Mouse (Mus musculus) CH12.LX (cell line): ENCODE data around the gene Clba1. TPM values are rescaled to one million over a fixed set of nuclear protein-coding genes. Genes with fewer than 3 reads are reported as not detected.
A peak's percentile ranks its signal among the peaks of the same experiment; 100 is the strongest.

Experiments used
- DNase-seq: peaks from one replicate; pipeline ENCODE4 v3.0.0-alpha.2; 2013; ENCODE audit errors: extremely low read depth
- H3K27ac ChIP-seq: 2 replicates; pipeline ENCODE4 v1.5.1; 2012; ENCODE audit warnings: low read depth, mild to moderate bottlenecking, control low read depth, moderate library complexity; ENCODE audit not compliant: insufficient read depth
- H3K27me3 ChIP-seq: replicated peaks from 2 replicates; pipeline ENCODE3; 2012; ENCODE audit warnings: inconsistent platforms
- H3K36me3 ChIP-seq, 2 experiments: replicated peaks in 1 of 2; 2 replicates each; pipeline versions ENCODE3 to v1.6.1; 2012; ENCODE audit warnings: inconsistent platforms in 1 of 2, low read length in 1 of 2, mild to moderate bottlenecking in 1 of 2, mixed read lengths in 1 of 2, moderate library complexity in 1 of 2; ENCODE audit not compliant: control insufficient read depth in 1 of 2, insufficient read depth in 1 of 2
- H3K4me1 ChIP-seq, 2 experiments: 2 replicates each; pipeline ENCODE4 v1.6.1; 2012; ENCODE audit warnings: inconsistent platforms in 1 of 2, moderate library complexity in 1 of 2; ENCODE audit not compliant: insufficient read depth in 2 of 2, control insufficient read depth in 1 of 2
- H3K4me2 ChIP-seq: 2 replicates; pipeline ENCODE4 v1.6.1; 2012; ENCODE audit warnings: low read depth, mild to moderate bottlenecking, control low read depth; ENCODE audit not compliant: poor library complexity, insufficient read depth, severe bottlenecking
- H3K4me3 ChIP-seq, 3 experiments: fragments of 150-350 bp in 1 of 3; sonication (generic) in 1 of 3; replicated peaks in 1 of 3; 2 replicates each; pipeline versions ENCODE3 to v1.5.1; 2011 to 2012; ENCODE audit warnings: low read depth in 2 of 3, low read length in 2 of 3, mild to moderate bottlenecking in 2 of 3, moderate library complexity in 2 of 3, control low read depth in 1 of 3, improper control_type of control experiment in 1 of 3, inconsistent platforms in 1 of 3, mixed read lengths in 1 of 3; ENCODE audit not compliant: poor library complexity in 1 of 3
- H3K79me2 ChIP-seq: replicated peaks from 2 replicates; pipeline ENCODE4 v1.6.1; 2012; ENCODE audit warnings: mild to moderate bottlenecking, moderate library complexity; ENCODE audit not compliant: control insufficient read depth, poor library complexity, insufficient read depth, severe bottlenecking; ENCODE audit errors: extremely low read depth
- H3K9ac ChIP-seq: 2 replicates; pipeline ENCODE4 v1.6.1; 2012; ENCODE audit warnings: low read depth, mild to moderate bottlenecking, control low read depth, moderate library complexity; ENCODE audit not compliant: insufficient read depth
- H3K9me3 ChIP-seq: replicated peaks from 2 replicates; pipeline ENCODE3; 2012; ENCODE audit warnings: low read length, inconsistent platforms, mixed read lengths
- BHLHE40 ChIP-seq: IDR thresholded peaks from 2 replicates; pipeline ENCODE4 v1.6.1; 2011; ENCODE audit warnings: mild to moderate bottlenecking, low read depth, low read length, improper control_type of control experiment
- CHD1 ChIP-seq: IDR thresholded peaks from 2 replicates; pipeline ENCODE4 v1.6.1; 2012; ENCODE audit warnings: low read depth, low read length, improper control_type of control experiment, inconsistent platforms
- CHD2 ChIP-seq: IDR thresholded peaks from 2 replicates; pipeline ENCODE4 v1.6.1; 2011; ENCODE audit warnings: low read length, improper control_type of control experiment
- CTCF ChIP-seq, 2 experiments: IDR thresholded peaks in 1 of 2; conservative IDR thresholded peaks in 1 of 2; 2 replicates each; pipeline ENCODE4 v1.5.1; 2011 to 2012; ENCODE audit warnings: low read depth in 2 of 2, low read length in 2 of 2, improper control_type of control experiment in 1 of 2, inconsistent platforms in 1 of 2, mild to moderate bottlenecking in 1 of 2, moderate library complexity in 1 of 2
- E2F4 ChIP-seq: IDR thresholded peaks from 2 replicates; pipeline ENCODE4 v1.6.1; 2011; ENCODE audit warnings: low read depth, low read length, improper control_type of control experiment; ENCODE audit not compliant: insufficient replicate concordance
- ELF1 ChIP-seq: IDR thresholded peaks from 2 replicates; pipeline ENCODE4 v1.6.1; 2014; ENCODE audit warnings: low read depth, mild to moderate bottlenecking, inconsistent platforms, low read length, improper control_type of control experiment
- EP300 ChIP-seq: IDR thresholded peaks from 2 replicates; pipeline ENCODE4 v1.6.1; 2011; ENCODE audit warnings: low read length, improper control_type of control experiment
- ETS1 ChIP-seq: conservative IDR thresholded peaks from 2 replicates; pipeline ENCODE4 v1.6.1; 2012; ENCODE audit warnings: low read depth, mild to moderate bottlenecking, inconsistent platforms, low read length, improper control_type of control experiment, moderate library complexity
- GABPA ChIP-seq: IDR thresholded peaks from 2 replicates; pipeline ENCODE4 v1.6.1; 2012; ENCODE audit warnings: low read depth, low read length, improper control_type of control experiment, inconsistent platforms; ENCODE audit not compliant: insufficient replicate concordance
- HCFC1 ChIP-seq: IDR thresholded peaks from 2 replicates; pipeline ENCODE4 v1.6.1; 2012; ENCODE audit warnings: low read depth, mild to moderate bottlenecking, inconsistent platforms, low read length, improper control_type of control experiment
- IRF4 ChIP-seq: IDR thresholded peaks from 2 replicates; pipeline ENCODE4 v1.6.1; 2014; ENCODE audit warnings: low read depth, mild to moderate bottlenecking, inconsistent platforms, low read length, improper control_type of control experiment
- JUN ChIP-seq: IDR thresholded peaks from 2 replicates; pipeline ENCODE4 v1.6.1; 2011; ENCODE audit warnings: low read depth, mild to moderate bottlenecking, low read length, improper control_type of control experiment, moderate library complexity; ENCODE audit not compliant: insufficient read depth
- JUND ChIP-seq: conservative IDR thresholded peaks from 2 replicates; pipeline ENCODE4 v1.6.1; 2011; ENCODE audit warnings: low read depth, low read length, improper control_type of control experiment
- MAFK ChIP-seq: IDR thresholded peaks from 2 replicates; pipeline ENCODE4 v1.6.1; 2011; ENCODE audit warnings: low read length, improper control_type of control experiment; ENCODE audit not compliant: insufficient replicate concordance
- MAX ChIP-seq: IDR thresholded peaks from 2 replicates; pipeline ENCODE4 v1.6.1; 2011; ENCODE audit warnings: low read length, improper control_type of control experiment
- MAZ ChIP-seq: IDR thresholded peaks from 2 replicates; pipeline ENCODE4 v1.6.1; 2012; ENCODE audit warnings: low read depth, mild to moderate bottlenecking, inconsistent platforms, low read length, improper control_type of control experiment, moderate library complexity
- MEF2A ChIP-seq: IDR thresholded peaks from 2 replicates; pipeline ENCODE4 v1.6.1; 2014; ENCODE audit warnings: low read depth, mild to moderate bottlenecking, inconsistent platforms, low read length, improper control_type of control experiment, borderline replicate concordance
- MXI1 ChIP-seq: IDR thresholded peaks from 2 replicates; pipeline ENCODE4 v1.6.1; 2011; ENCODE audit warnings: mild to moderate bottlenecking, low read depth, low read length, improper control_type of control experiment
- MYC ChIP-seq: IDR thresholded peaks from 2 replicates; pipeline ENCODE4 v1.6.1; 2011; ENCODE audit warnings: low read depth, mild to moderate bottlenecking, improper control_type of control experiment, low read length
- NELFE ChIP-seq: IDR thresholded peaks from 2 replicates; pipeline ENCODE4 v1.6.1; 2011; ENCODE audit warnings: low read depth, low read length, improper control_type of control experiment
- NRF1 ChIP-seq: IDR thresholded peaks from 2 replicates; pipeline ENCODE4 v1.6.1; 2014; ENCODE audit warnings: low read depth, mild to moderate bottlenecking, inconsistent platforms, low read length, improper control_type of control experiment, moderate library complexity
- POLR2A ChIP-seq: IDR thresholded peaks from 2 replicates; pipeline ENCODE4 v1.6.1; 2011; ENCODE audit warnings: low read depth, mild to moderate bottlenecking, improper control_type of control experiment, low read length
- POLR2AphosphoS2 ChIP-seq: IDR thresholded peaks from 2 replicates; pipeline ENCODE4 v1.6.1; 2011; ENCODE audit warnings: low read depth, low read length, improper control_type of control experiment
- RAD21 ChIP-seq: IDR thresholded peaks from 2 replicates; pipeline ENCODE4 v1.6.1; 2011; ENCODE audit warnings: low read depth, mild to moderate bottlenecking, low read length, improper control_type of control experiment, moderate library complexity
- RCOR1 ChIP-seq: conservative IDR thresholded peaks from 2 replicates; pipeline ENCODE4 v1.6.1; 2012; ENCODE audit warnings: low read depth, mild to moderate bottlenecking, inconsistent platforms, low read length, improper control_type of control experiment
- SIN3A ChIP-seq: IDR thresholded peaks from 2 replicates; pipeline ENCODE4 v1.6.1; 2012; ENCODE audit warnings: low read length, improper control_type of control experiment, inconsistent platforms
- SMC3 ChIP-seq: IDR thresholded peaks from 2 replicates; pipeline ENCODE4 v1.6.1; 2011; ENCODE audit warnings: low read depth, low read length, improper control_type of control experiment
- TCF12 ChIP-seq: IDR thresholded peaks from 2 replicates; pipeline ENCODE4 v1.6.1; 2014; ENCODE audit warnings: low read depth, mild to moderate bottlenecking, inconsistent platforms, low read length, improper control_type of control experiment
- UBTF ChIP-seq: IDR thresholded peaks from 2 replicates; pipeline ENCODE4 v1.6.1; 2012; ENCODE audit warnings: low read depth, mild to moderate bottlenecking, inconsistent platforms, low read length, improper control_type of control experiment, moderate library complexity
- USF1 ChIP-seq: IDR thresholded peaks from 2 replicates; pipeline ENCODE4 v1.6.1; 2014; ENCODE audit warnings: low read depth, mild to moderate bottlenecking, inconsistent platforms, low read length, improper control_type of control experiment
- USF2 ChIP-seq: conservative IDR thresholded peaks from 2 replicates; pipeline ENCODE4 v1.6.1; 2011; ENCODE audit warnings: low read depth, low read length, improper control_type of control experiment
- ZC3H11A ChIP-seq: IDR thresholded peaks from 2 replicates; pipeline ENCODE4 v1.6.1; 2012; ENCODE audit warnings: low read depth, mild to moderate bottlenecking, inconsistent platforms, low read length, improper control_type of control experiment
- ZKSCAN1 ChIP-seq: IDR thresholded peaks from 2 replicates; pipeline ENCODE4 v1.6.1; 2012; ENCODE audit warnings: low read depth, inconsistent platforms, low read length, improper control_type of control experiment, borderline replicate concordance
- ZMIZ1 ChIP-seq: IDR thresholded peaks from 2 replicates; pipeline ENCODE4 v1.6.1; 2012; ENCODE audit warnings: low read depth, mild to moderate bottlenecking, inconsistent platforms, low read length, improper control_type of control experiment
- dilution Hi-C: fragments of 300-500 bp; cut with MboI; formaldehyde crosslinking; loops from 2 replicates; pipeline ENCODE4 v1.14.3; 2020; ENCODE audit warnings: low sequenced_read_pairs; ENCODE audit not compliant: extremely low pct_unique_long_range_greater_than_20kb, extremely low pct_ligation_motif_present
- in situ Hi-C: fragments of 300-500 bp; cut with MboI; formaldehyde crosslinking; loops from 3 replicates; pipeline ENCODE4 v1.14.3; 2019; ENCODE audit warnings: low sequenced_read_pairs, low pct_ligation_motif_present, low pct_unique_long_range_greater_than_20kb, mixed read lengths
- polyA plus RNA-seq: library from polyadenylated mRNA; unstranded; fragments of >175 nt; gene quantifications from 2 replicates; pipeline ENCODE4 v1.2.1, GENCODE M21; 2012; ENCODE audit warnings: low read depth; ENCODE audit not compliant: insufficient read length
- total RNA-seq, 2 experiments: library from RNA; depleted of rRNA; stranded (reverse); fragments of 300-350 nt in 1 of 2; fragments of >200 nt in 1 of 2; gene quantifications; 2 replicates each; pipeline ENCODE4 v1.2.3; 2012 to 2014

The Clba1 gene
- total and polyA plus RNA-seq, 3 experiments = 2.5 to 3.5 (median 3.5) TPM

- TF ChIP-seq GABPA = peak; percentile 95
- no peak for TF ChIP-seq JUND
- TF ChIP-seq MEF2A = peak; percentile 78; the same call in 1 of the 2 replicates
- peak; percentile 80 for TF ChIP-seq BHLHE40
- peak; percentile 81 for TF ChIP-seq POLR2A
- no peak; the same call in 1 of the 2 replicates for TF ChIP-seq CHD1
- TF ChIP-seq POLR2AphosphoS2 = peak; percentile 81; the same call in 1 of the 2 replicates
- TF ChIP-seq MXI1 = peak; percentile 92; the same call in 1 of the 2 replicates
- TF ChIP-seq SIN3A = peak; percentile 97
- no peak for TF ChIP-seq ZKSCAN1
- peak; percentile 81 for TF ChIP-seq MYC
- TF ChIP-seq EP300 = peak; percentile 55; the same call in 1 of the 2 replicates
- TF ChIP-seq MAFK = no peak
Observed at GRCm38 (mm10) chr12:112860765-112861164, 52.0 kb downstream of the Clba1 start (continued).

GRCm38 (mm10) chr12:112861911-112862321 lies 53.2 kb downstream of the Clba1 start:
- Histone ChIP-seq H3K27me3 (no peaks in the 10 kb centered on the region), H3K79me2 (peaks cover 45% of the 10 kb centered on the region), H3K4me3 (peak overlapping the region; percentile 80 to 99 (median 94)), H3K4me1 (peaks cover 39 to 56% of the 10 kb centered on the region in 2 experiments), H3K36me3 (peaks cover 21 to 46% of the 10 kb centered on the region in 2 experiments), H3K9me3 (no peaks in the 10 kb centered on the region), H3K9ac (peak overlapping the region; percentile 64), H3K27ac (peak overlapping the region; percentile 86), H3K4me2 (peak overlapping the region; percentile 82)
- dilution Hi-C loops = no loop called here
- DNase-seq = peak; percentile 51
- in situ Hi-C loops = no loop called here
- TF ChIP-seq E2F4 (no peak), CHD1 (no peak; the same call in 1 of the 2 replicates), ETS1 (peak; percentile 67), MXI1 (peak; percentile 66; the same call in 1 of the 2 replicates), RCOR1 (0 out of 2 replicates have a peak, but pooled peaks have one; percentile 25), EP300 (peak; percentile 24; the same call in 1 of the 2 replicates), POLR2AphosphoS2 (no peak), HCFC1 (0 out of 2 replicates have a peak, but pooled peaks have one; percentile 26), IRF4 (peak; percentile 56; the same call in 1 of the 2 replicates), MAX (peak; percentile 85), SIN3A (peak; percentile 83), ZKSCAN1 (no peak), ZC3H11A (no peak), CTCF (conservative IDR thresholded peaks at IDR 0.05 in 1 of 2, IDR thresholded peaks at IDR 0.05 in 1 of 2; ENCODE audit: low read depth in 2 of 2, low read length in 2 of 2) (no peak), GABPA (no peak), SMC3 (no peak), CHD2 (0 out of 2 replicates have a peak, but pooled peaks have one; percentile 43), JUND (no peak), TCF12 (0 out of 2 replicates have a peak, but pooled peaks have one; percentile 38), RAD21 (no peak), MYC (peak; percentile 55; the same call in 1 of the 2 replicates), POLR2A (no peak; the same call in 1 of the 2 replicates), MEF2A (peak; percentile 41; the same call in 1 of the 2 replicates), JUN (no peak), ZMIZ1 (peak; percentile 75), MAFK (no peak), MAZ (0 out of 2 replicates have a peak, but pooled peaks have one; percentile 51), NELFE (no peak), USF2 (no peak), UBTF (peak; percentile 28; the same call in 1 of the 2 replicates), NRF1 (0 out of 2 replicates have a peak, but pooled peaks have one; percentile 41), ELF1 (peak; percentile 39; the same call in 1 of the 2 replicates), USF1 (no peak)
